Mouse (Mus musculus): ENCODE results near the gene Abi3. TPM values are rescaled to one million over a fixed set of nuclear protein-coding genes. Genes with fewer than 3 reads are reported as not detected.

The Abi3 gene
- polyA plus RNA-seq, 1 experiment = 1.5 TPM

DNA sequence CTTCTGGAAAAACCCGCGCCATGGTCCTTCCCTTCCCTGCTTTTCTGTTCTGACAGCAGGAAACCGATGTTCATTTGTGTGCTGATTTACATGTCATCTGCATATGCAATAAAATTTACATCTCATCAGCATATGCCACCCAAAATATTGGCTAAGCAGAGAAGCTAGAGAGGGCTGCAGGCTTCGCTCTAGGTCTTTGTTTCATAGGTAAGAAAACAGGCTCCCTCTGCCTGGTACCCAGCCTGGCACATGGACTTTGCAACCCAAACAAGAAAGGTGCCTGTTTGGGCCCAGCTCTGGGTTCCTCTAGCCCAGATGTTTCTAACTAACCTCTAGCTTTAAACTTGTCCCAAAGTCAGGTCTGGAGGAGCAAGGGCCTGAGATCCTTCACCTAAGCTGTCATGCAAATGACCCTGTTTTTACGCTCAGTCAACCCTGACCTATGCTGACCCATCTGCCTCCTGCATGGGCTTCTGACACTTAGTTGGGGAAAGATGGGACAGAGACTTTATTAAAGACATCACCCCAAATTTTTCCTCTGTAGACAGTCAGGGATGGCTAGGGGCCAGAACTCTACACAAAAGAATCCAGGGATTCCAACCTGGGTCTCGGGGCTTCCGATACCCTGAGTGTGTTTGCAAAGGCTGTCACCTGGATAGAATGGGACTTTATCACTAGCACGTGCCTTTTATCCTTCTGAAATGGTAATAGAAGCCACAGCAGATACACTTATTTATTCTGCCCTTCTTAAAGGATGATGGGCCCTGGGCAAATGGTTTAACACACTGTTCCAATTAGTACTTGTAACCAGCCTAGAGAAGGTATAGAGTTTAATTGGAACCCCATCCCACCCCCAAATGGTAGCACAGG, 3.0 kb downstream of the Abi3 start:
- no peak for TF ChIP-seq TCF3 (IDR thresholded peaks at IDR 0.05; ENCODE audit: insufficient read length, low read depth)
- TF ChIP-seq REST (IDR thresholded peaks at IDR 0.05; ENCODE audit: insufficient read depth, insufficient read length) = no peak
- no peak for TF ChIP-seq MAX (IDR thresholded peaks at IDR 0.05; ENCODE audit: low read depth)
- TF ChIP-seq E2F4 (IDR thresholded peaks at IDR 0.05; ENCODE audit: insufficient read depth) = no peak
- no peak for TF ChIP-seq USF1 (IDR thresholded peaks at IDR 0.05; ENCODE audit: low read depth)
- TF ChIP-seq SRF (IDR thresholded peaks at IDR 0.05; ENCODE audit: control insufficient read depth, insufficient read length, low read depth) = no peak
- TF ChIP-seq TCF12 (IDR thresholded peaks at IDR 0.05; ENCODE audit: insufficient read depth, poor library complexity, severe bottlenecking) = no peak
- TF ChIP-seq POLR2A (IDR thresholded peaks at IDR 0.05; ENCODE audit: insufficient read length, low read depth) = no peak
- TF ChIP-seq CEBPB (IDR thresholded peaks at IDR 0.05; ENCODE audit: insufficient read depth, poor library complexity, severe bottlenecking) = no peak
- TF ChIP-seq MYOD1 (IDR thresholded peaks at IDR 0.05; ENCODE audit: control insufficient read depth in 1 of 3, insufficient read length in 2 of 3, low read depth in 2 of 3) = no peak
- no peak for TF ChIP-seq MYOG (IDR thresholded peaks at IDR 0.05; ENCODE audit: control insufficient read depth in 1 of 3, insufficient read depth in 1 of 3, insufficient read length in 2 of 3, low read depth in 2 of 3)
- TF ChIP-seq POLR2AphosphoS2 (IDR thresholded peaks at IDR 0.05; ENCODE audit: insufficient read length, low read depth) = no peak
- Histone ChIP-seq H3K4me2 (ENCODE audit: low read depth) (no peak overlapping the region), H3ac (ENCODE audit: control insufficient read depth, insufficient read length) (no peak overlapping the region), H3K4me3 (no peak overlapping the region), H3K36me3 (ENCODE audit: control insufficient read depth, insufficient read depth) (no peaks in the 10 kb centered on the region), H3K27me3 (ENCODE audit: control insufficient read depth, insufficient read depth, insufficient read length) (no peaks in the 10 kb centered on the region), H3K79me2 (ENCODE audit: control insufficient read depth, insufficient read depth) (no peaks in the 10 kb centered on the region)

DNA sequence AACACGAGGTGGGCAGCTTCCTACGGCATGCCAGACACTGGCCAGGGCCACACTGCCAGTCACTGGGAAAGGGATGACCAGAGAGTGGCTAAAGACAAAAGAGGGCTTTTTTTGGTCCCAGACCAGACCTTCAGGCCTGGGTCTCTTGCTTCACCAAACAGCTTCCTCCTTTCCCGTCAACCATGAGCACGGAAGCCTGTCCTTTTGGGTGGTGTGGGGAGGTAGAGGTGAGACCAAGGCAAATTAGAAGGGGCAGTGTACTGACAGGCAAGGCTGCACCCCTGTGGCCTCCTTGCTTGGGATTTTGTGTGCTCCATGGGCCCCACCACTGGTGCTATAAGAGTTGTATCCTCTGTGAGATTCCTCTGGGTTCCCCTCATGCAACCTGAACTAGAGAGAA, 3.7 kb downstream of the Abi3 start:
- no peak overlapping the region for H3ac ChIP-seq (ENCODE audit: control insufficient read depth, insufficient read length)

DNA sequence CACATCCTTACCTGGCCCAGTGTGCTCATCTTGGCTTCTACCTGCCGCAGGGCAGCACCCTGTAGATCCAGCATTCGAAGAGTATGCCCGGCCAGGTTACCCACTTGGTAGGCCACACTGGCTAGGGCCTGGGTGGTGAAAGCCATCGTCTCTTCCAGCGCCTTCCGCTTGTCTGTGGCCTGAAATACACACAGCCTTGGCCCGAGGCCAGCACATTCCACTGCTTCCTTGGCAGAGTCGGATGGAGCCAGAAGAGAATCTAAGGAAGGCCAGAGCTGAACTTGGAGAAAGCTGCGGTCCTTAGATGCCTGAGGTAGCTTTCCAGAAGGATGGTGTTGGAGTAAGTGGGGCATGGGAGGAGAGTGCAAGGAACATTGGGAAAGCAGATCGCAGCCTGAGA, 5.2 kb downstream of the Abi3 start, which contains the start of gene Gngt2:
Gene Gngt2 (plus strand): TSS at position 158 of the 400 bp plus-strand sequence.
- H3ac ChIP-seq (ENCODE audit: control insufficient read depth, insufficient read length) = no peak within 1 kb of the TSS
- no peak within 1 kb of the TSS for H3K4me3 ChIP-seq
- TF ChIP-seq SRF (IDR thresholded peaks at IDR 0.05; ENCODE audit: control insufficient read depth, insufficient read length, low read depth) (no peak), REST (IDR thresholded peaks at IDR 0.05; ENCODE audit: insufficient read depth, insufficient read length) (no peak), E2F4 (IDR thresholded peaks at IDR 0.05; ENCODE audit: insufficient read depth) (no peak), USF1 (IDR thresholded peaks at IDR 0.05; ENCODE audit: low read depth) (no peak), POLR2AphosphoS2 (IDR thresholded peaks at IDR 0.05; ENCODE audit: insufficient read length, low read depth) (no peak), TCF12 (IDR thresholded peaks at IDR 0.05; ENCODE audit: insufficient read depth, poor library complexity, severe bottlenecking) (no peak)
- H3K4me2 ChIP-seq (ENCODE audit: low read depth) = no peak within 1 kb of the TSS
- no peaks in the 10 kb centered on the region for H3K79me2 ChIP-seq (ENCODE audit: control insufficient read depth, insufficient read depth)
- H3K27me3 ChIP-seq (ENCODE audit: control insufficient read depth, insufficient read depth, insufficient read length) = no peaks in the 10 kb centered on the region
- no peaks in the 10 kb centered on the region for H3K36me3 ChIP-seq (ENCODE audit: control insufficient read depth, insufficient read depth)

More for the DNA sequence above, 3.7 kb downstream of the Abi3 start:
- Histone ChIP-seq H3K4me2 (ENCODE audit: low read depth) (no peak overlapping the region), H3K4me3 (no peak overlapping the region), H3K27me3 (ENCODE audit: control insufficient read depth, insufficient read depth, insufficient read length) (no peaks in the 10 kb centered on the region), H3K79me2 (ENCODE audit: control insufficient read depth, insufficient read depth) (no peaks in the 10 kb centered on the region), H3K36me3 (ENCODE audit: control insufficient read depth, insufficient read depth) (no peaks in the 10 kb centered on the region)
- no peak for TF ChIP-seq E2F4 (IDR thresholded peaks at IDR 0.05; ENCODE audit: insufficient read depth)
- TF ChIP-seq SRF (IDR thresholded peaks at IDR 0.05; ENCODE audit: control insufficient read depth, insufficient read length, low read depth) = no peak
- TF ChIP-seq TCF3 (IDR thresholded peaks at IDR 0.05; ENCODE audit: insufficient read length, low read depth) = no peak
- no peak for TF ChIP-seq POLR2AphosphoS2 (IDR thresholded peaks at IDR 0.05; ENCODE audit: insufficient read length, low read depth)
- no peak for TF ChIP-seq TCF12 (IDR thresholded peaks at IDR 0.05; ENCODE audit: insufficient read depth, poor library complexity, severe bottlenecking)
- no peak for TF ChIP-seq USF1 (IDR thresholded peaks at IDR 0.05; ENCODE audit: low read depth)
- TF ChIP-seq CEBPB (IDR thresholded peaks at IDR 0.05; ENCODE audit: insufficient read depth, poor library complexity, severe bottlenecking) = no peak
- no peak for TF ChIP-seq REST (IDR thresholded peaks at IDR 0.05; ENCODE audit: insufficient read depth, insufficient read length)
- no peak for TF ChIP-seq POLR2A (IDR thresholded peaks at IDR 0.05; ENCODE audit: insufficient read length, low read depth)
- no peak for TF ChIP-seq MAX (IDR thresholded peaks at IDR 0.05; ENCODE audit: low read depth)
- no peak for TF ChIP-seq MYOG (IDR thresholded peaks at IDR 0.05; ENCODE audit: control insufficient read depth in 1 of 3, insufficient read depth in 1 of 3, insufficient read length in 2 of 3, low read depth in 2 of 3)
- TF ChIP-seq MYOD1 (IDR thresholded peaks at IDR 0.05; ENCODE audit: control insufficient read depth in 1 of 3, insufficient read length in 2 of 3, low read depth in 2 of 3) = no peak

DNA sequence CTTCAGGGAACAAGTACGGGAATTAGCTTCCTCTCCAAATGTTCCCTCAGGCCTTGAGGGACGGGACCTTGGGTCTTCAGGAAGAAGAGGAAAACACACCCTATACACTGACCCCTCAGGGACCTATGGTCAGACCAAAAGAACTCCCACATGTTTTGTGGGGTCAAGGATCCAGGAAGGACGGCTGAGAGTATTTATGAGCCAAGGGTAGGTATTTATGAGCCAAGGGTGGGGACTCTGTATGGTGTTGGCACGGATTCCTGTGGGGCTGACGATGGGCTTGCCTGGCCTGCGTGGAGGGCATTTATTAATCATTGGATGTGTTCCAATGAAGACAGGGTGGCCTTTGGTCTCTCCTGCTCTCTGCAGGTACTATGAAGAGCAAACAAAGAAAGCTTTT, 5.8 kb downstream of the Abi3 start:
- no peaks in the 10 kb centered on the region for H3K36me3 ChIP-seq (ENCODE audit: control insufficient read depth, insufficient read depth)
- no peaks in the 10 kb centered on the region for H3K79me2 ChIP-seq (ENCODE audit: control insufficient read depth, insufficient read depth)
- no peak overlapping the region for H3K4me3 ChIP-seq
- H3ac ChIP-seq (ENCODE audit: control insufficient read depth, insufficient read length) = no peak overlapping the region
- H3K4me2 ChIP-seq (ENCODE audit: low read depth) = no peak overlapping the region
- TF ChIP-seq TCF3 (IDR thresholded peaks at IDR 0.05; ENCODE audit: insufficient read length, low read depth) (no peak), REST (IDR thresholded peaks at IDR 0.05; ENCODE audit: insufficient read depth, insufficient read length) (no peak), SRF (IDR thresholded peaks at IDR 0.05; ENCODE audit: control insufficient read depth, insufficient read length, low read depth) (no peak), USF1 (IDR thresholded peaks at IDR 0.05; ENCODE audit: low read depth) (no peak), MAX (IDR thresholded peaks at IDR 0.05; ENCODE audit: low read depth) (no peak), POLR2AphosphoS2 (IDR thresholded peaks at IDR 0.05; ENCODE audit: insufficient read length, low read depth) (no peak), CEBPB (IDR thresholded peaks at IDR 0.05; ENCODE audit: insufficient read depth, poor library complexity, severe bottlenecking) (no peak), MYOD1 (IDR thresholded peaks at IDR 0.05; ENCODE audit: control insufficient read depth in 1 of 3, insufficient read length in 2 of 3, low read depth in 2 of 3) (no peak), TCF12 (IDR thresholded peaks at IDR 0.05; ENCODE audit: insufficient read depth, poor library complexity, severe bottlenecking) (no peak), E2F4 (IDR thresholded peaks at IDR 0.05; ENCODE audit: insufficient read depth) (no peak), POLR2A (IDR thresholded peaks at IDR 0.05; ENCODE audit: insufficient read length, low read depth) (no peak), MYOG (IDR thresholded peaks at IDR 0.05; ENCODE audit: control insufficient read depth in 1 of 3, insufficient read depth in 1 of 3, insufficient read length in 2 of 3, low read depth in 2 of 3) (no peak)
- no peaks in the 10 kb centered on the region for H3K27me3 ChIP-seq (ENCODE audit: control insufficient read depth, insufficient read depth, insufficient read length)

Measured in myocyte (in vitro differentiated cells).